Mouse (Mus musculus) retina, postnatal 7 days (tissue): ENCODE results near the gene Ap3d1.

Source experiments
- DNase-seq: peaks from one replicate; pipeline ENCODE4 v3.0.0-alpha.2; 2012; ENCODE audit warnings: low read depth, low spot score

Gene Ap3d1

GRCm38 (mm10) chr10:80742180-80742978 is at the start of gene Ap3d1:
Gene Ap3d1 (minus strand): TSS chr10:80742264.
- DNase-seq = peak; percentile 97

GRCm38 (mm10) chr10:80791476-80792174 is 49.6 kb upstream of the Ap3d1 start:
- DNase-seq = no peak

- no peak for DNase-seq
These were observed 48.8 kb upstream of the Ap3d1 start for GRCm38 (mm10) chr10:80790761-80791404.

DNA sequence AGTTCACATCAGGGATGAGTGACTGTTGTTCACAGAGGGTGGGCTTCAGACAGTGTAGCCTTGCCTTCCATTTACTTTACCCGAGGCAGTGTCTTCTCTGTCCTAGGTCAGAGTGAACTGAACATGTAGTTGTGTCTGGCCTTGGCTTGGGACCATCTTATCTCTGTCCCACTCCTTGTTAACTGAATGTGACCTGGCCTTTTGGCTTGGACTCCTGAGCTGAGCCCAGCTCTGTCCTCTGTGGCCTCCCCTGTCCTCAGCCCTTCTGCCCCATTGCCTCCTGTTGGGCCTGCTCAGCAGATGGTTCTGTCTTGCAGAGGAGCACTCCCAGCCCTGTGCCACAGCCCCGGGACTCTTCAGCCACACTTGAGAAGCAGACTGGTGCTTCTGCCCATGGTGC is 45.5 kb upstream of the Ap3d1 start:
- DNase-seq = no peak

- DNase-seq = no peak
These were observed 43.9 kb upstream of the Ap3d1 start for GRCm38 (mm10) chr10:80785963-80786362.

- DNase-seq = no peak
These were observed 42.8 kb upstream of the Ap3d1 start for GRCm38 (mm10) chr10:80784871-80785270.

GRCm38 (mm10) chr10:80784302-80784701 is 42.2 kb upstream of the Ap3d1 start:
- no peak for DNase-seq

DNA sequence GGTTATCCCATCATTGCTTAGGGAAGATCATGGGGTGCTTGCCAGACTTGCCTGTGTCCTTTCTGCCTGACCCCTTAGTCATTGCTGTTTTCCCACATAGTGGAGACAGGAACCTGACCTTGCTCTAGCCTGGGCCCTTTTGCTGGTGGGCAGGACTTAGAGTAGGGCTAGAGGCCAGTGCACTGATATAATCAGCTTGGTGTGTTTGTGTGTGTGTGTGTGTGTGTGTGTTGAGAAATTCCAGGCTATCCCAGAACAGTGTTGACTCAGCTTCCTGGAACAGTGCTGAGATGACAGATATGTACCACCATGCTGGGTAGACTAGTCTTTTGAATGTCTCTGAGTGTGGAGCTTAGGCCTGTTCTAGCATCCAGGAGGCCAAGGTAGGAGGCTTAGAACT is 37.5 kb upstream of the Ap3d1 start:
- no peak for DNase-seq

DNA sequence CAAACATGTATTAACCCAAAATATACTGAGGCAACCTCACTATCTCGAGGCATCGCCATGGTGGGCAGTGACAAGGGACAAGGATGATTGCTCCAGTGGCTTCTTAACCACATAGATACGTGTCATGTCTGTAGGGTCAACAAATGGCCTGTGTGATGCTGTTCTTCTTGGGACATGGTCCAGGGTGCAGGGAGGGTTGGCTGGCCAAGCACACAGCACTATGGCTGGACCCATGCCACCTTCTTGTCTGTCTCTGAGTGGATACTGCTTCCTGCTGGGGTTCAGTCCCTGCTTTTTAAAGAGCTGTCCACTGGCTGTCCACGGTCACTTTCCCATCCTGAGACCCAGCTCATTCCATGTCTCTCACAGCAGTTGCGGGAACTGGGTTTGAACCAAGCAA is 35.1 kb upstream of the Ap3d1 start:
- DNase-seq = no peak

DNA sequence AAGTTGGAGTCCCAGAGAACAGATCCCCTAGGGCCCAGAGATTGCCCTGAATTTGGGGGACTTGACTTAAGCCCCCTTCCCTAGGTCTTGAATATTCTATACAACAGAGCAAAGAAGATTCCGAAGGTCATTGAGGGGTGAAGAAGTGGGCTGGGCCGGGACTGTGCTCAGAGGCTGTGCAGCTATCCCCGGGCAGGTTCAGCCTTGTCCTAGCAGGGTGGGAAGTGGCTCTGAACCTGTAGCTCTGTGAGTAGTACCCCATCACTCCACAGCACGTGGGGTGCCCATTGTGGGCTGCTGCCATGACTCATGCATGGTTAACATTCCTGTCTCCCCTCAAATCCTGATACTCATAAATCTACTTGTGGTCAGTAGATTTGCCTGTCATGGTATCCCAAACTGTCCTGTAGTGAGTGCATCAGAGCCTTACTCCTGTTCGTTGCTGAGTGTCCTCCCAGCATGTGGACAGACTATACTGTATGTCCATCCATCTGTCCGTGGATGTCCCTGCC is 34.4 kb upstream of the Ap3d1 start:
- no peak for DNase-seq

DNA sequence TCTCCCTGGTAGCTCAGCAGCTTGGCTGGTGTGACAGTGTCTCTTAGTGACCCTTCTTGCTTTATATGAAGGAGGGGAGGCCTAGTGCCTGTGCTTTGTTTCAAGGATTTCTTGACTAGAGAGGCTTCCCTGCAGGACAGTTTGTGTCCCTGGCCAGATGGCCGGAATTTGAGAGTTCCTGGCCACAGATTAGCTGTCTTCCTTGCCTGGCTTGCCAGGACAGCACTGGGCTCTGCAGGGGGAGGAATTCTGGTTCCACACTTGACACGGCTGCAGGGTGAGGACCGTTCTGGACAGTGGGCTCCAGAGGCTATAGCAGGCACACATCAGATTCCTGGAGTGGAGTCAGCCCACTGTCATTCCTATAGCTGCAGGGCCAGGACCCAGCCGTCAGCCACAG is 33.7 kb upstream of the Ap3d1 start:
- no peak for DNase-seq

DNA sequence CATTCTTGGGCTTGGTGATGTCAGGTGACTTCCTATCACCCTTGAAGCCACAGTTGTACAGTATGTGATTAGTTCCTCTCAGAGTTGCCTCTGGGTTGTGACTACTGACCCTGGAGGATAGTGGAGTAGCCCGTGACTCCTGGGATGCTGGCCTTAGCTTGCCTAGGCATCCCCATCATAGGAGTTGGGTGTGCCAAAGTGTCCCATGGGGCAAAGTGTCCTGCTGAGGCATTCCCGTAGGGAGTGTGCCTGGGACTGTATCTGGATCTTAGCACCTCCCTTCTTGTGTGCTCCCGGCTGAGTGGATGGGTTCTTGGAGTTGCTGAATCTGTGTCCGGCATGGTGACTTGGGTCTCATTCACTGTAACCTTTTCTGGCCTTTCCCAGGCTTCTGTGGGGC is 32.9 kb upstream of the Ap3d1 start:
- no peak for DNase-seq

GRCm38 (mm10) chr10:80774549-80774948 is 32.5 kb upstream of the Ap3d1 start:
- peak; percentile 70 for DNase-seq

DNA sequence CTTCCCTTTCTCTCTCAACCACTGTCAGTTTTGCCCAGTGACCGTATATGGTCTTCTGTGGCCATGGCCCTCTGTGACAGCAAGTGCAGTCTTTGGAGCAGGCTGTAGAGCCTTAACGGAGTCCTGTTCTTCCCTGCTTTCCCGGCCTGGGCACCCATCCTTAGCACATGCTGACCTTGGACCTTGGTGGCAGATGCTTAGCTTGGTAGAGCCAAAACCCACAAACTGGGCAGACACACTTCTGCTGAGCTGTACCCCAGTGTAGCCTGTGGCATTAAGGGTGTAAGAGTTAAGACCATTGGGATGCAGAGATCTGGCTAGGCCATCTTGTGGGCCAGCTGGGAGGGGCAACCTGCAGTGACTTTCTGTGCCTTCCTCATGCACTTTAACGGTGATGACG is 31.8 kb upstream of the Ap3d1 start:
- DNase-seq = no peak

DNA sequence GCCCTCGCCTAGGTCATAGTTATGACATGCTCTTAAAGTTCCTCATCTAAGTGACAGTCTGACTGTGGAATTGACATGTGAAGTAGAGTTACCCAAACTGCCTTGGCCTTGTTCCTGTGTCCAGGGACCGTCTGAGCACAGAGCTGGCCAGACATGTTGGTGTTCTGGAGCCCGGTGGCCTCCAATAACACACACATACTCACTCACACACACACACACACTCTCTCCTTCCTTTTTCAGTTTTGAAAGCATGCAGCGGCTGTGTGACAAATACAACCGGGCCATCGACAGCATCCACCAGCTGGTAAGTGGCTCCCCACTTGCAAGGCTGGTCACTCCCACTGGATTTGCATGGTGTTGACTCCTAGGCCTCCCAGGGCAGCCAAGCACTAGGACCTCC is 26.3 kb upstream of the Ap3d1 start:
- DNase-seq = no peak

GRCm38 (mm10) chr10:80766161-80766815 is 24.2 kb upstream of the Ap3d1 start:
- DNase-seq = no peak

DNA sequence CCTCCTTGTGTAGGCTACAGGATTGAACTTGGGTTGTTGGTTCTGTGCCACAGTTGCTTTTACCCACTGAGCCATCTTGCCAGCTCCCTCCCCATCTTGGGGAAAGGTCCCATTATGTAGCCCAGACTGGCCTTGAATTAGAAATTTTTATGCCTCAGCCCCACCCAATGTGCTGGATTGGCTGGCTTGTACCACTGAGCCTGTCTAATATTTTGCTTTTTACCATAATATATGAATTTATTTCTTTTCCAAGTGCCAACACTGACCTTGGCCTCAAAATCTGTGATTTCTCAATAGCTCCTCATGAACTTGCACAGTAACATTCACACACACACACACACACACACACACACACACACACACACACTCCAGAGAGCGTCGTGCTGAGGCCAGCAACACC is 23.7 kb upstream of the Ap3d1 start:
- no peak for DNase-seq

DNA sequence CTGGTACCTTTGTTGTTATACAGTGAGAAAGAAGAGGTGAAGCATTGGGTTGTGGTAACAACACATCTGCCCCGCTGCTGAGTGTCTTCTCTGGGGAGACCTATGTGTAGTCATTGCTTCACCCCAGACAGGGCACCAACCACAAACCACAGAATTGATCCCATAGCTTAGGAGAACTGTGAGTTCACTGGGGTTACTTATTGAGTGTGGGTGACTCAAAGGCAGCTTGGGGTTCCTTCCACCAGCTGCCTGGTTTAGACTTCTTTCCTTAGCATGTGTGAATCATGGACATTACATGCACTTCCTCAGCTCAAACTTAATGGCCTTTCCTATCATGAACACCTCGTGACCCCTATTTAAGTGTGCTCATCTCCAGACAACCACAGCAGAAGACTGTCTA is 21.4 kb upstream of the Ap3d1 start:
- no peak for DNase-seq

DNA sequence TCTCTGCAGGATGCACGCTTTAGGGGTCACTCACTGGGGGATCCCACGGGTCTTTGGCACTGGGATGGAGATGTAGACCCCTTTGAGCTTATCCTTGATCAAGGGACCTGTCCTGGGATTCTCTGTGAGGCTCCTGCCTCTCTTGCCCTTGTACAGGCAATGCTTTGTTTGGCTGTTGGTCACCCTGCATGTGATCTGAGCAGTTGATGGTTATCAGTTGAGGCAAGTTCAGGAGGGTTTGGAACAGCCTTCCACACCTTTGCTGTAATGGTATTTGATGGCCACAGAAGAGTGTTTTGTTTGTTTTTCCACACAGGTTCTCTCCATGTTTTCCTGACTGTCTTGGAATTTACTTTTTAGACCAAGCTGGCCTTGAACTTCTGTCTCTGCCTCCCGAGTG is 19.8 kb upstream of the Ap3d1 start:
- DNase-seq = no peak

- DNase-seq = no peak
These were observed 18.8 kb upstream of the Ap3d1 start for GRCm38 (mm10) chr10:80760596-80761524.

GRCm38 (mm10) chr10:80758651-80759050 is 16.6 kb upstream of the Ap3d1 start:
- no peak for DNase-seq
